Mouse (Mus musculus) midbrain, postnatal 0 days (tissue): Measurements from ENCODE around the gene Tspan11. TPM values are rescaled to one million over a fixed set of nuclear protein-coding genes. Genes with fewer than 3 reads are reported as not detected.

Source experiments
- ATAC-seq: fragments of 200-750 bp; cut with Nextera tagmentation; 2 replicates; pipeline ENCODE4 v1.8.0; 2017; ENCODE audit warnings: moderate number of reproducible peaks, mild to moderate bottlenecking, moderate TSS enrichment, moderate library complexity; ENCODE audit not compliant: low FRiP score
- DNase-seq: peaks from one replicate; pipeline ENCODE4 v3.0.0-alpha.2; 2015; ENCODE audit warnings: low spot score
- H3K27ac ChIP-seq: fragments of 300-500 bp; sonication (generic); 2 replicates; pipeline ENCODE4 v1.5.1; 2014; ENCODE audit warnings: low read depth, mild to moderate bottlenecking, low read length, mixed read lengths
- H3K27me3 ChIP-seq: fragments of 300-500 bp; sonication (generic); 2 replicates; pipeline ENCODE4 v1.6.1; 2014; ENCODE audit warnings: low read length, control low read depth, mixed read lengths; ENCODE audit not compliant: insufficient read depth
- H3K36me3 ChIP-seq: fragments of 300-500 bp; sonication (generic); 2 replicates; pipeline ENCODE4 v1.6.1; 2014; ENCODE audit warnings: low read length, control low read depth, mixed read lengths; ENCODE audit not compliant: insufficient read depth
- H3K4me1 ChIP-seq: fragments of 300-500 bp; sonication (generic); 2 replicates; pipeline ENCODE4 v1.6.1; 2014; ENCODE audit warnings: mild to moderate bottlenecking, control low read depth, antibody characterized with exemption, low read length, mixed read lengths; ENCODE audit not compliant: insufficient read depth
- H3K4me2 ChIP-seq: fragments of 300-500 bp; sonication (generic); 2 replicates; pipeline ENCODE4 v1.6.1; 2014; ENCODE audit warnings: low read depth, mild to moderate bottlenecking, low read length, mixed read lengths; ENCODE audit not compliant: poor library complexity, severe bottlenecking
- H3K4me3 ChIP-seq: fragments of 300-500 bp; sonication (generic); 2 replicates; pipeline ENCODE4 v1.5.1; 2014; ENCODE audit warnings: low read depth, mild to moderate bottlenecking, low read length, moderate library complexity
- H3K9ac ChIP-seq: fragments of 300-500 bp; sonication (generic); replicated peaks from 2 replicates; pipeline ENCODE4 v1.6.1; 2014; ENCODE audit warnings: mild to moderate bottlenecking, low read length, moderate library complexity, mixed read lengths; ENCODE audit not compliant: poor library complexity, severe bottlenecking
- H3K9me3 ChIP-seq: fragments of 300-500 bp; sonication (generic); 2 replicates; pipeline ENCODE4 v1.6.1; 2016; ENCODE audit warnings: low read length, control low read depth
- CTCF ChIP-seq: IDR thresholded peaks from 2 replicates; pipeline ENCODE4 v1.5.1; 2016; ENCODE audit warnings: antibody characterized with exemption, mild to moderate bottlenecking
- WGBS: fragments of 180-500 bp; shearing (Covaris S2); extraction: QIAGEN DNeasy Blood & Tissue Kit; methylation state at CpG from one replicate; pipeline ENCODE4 v1.1.7; 2014; 5-methylcytosine and 5-hydroxymethylcytosine counted together
- polyA plus RNA-seq: library from polyadenylated mRNA; unstranded; fragments of >200 nt; fragmentation: Nextera tagmentation; extraction: Ambion mirVana; gene quantifications from 2 replicates; pipeline ENCODE4 v1.2.1, GENCODE M21; 2015
- total RNA-seq: library from RNA; depleted of rRNA; stranded (reverse); fragments of >200 nt; gene quantifications from 2 replicates; pipeline ENCODE4 v1.2.3, GENCODE M21; 2014; rRNA removed

Tspan11 gene
- total and polyA plus RNA-seq, 2 experiments from 2014 or later = 3.0 to 5.0 TPM

- H3K4me1 ChIP-seq = peaks cover 5% of the 10 kb centered on the region
- DNase-seq (no peak), ATAC-seq (no peak)
- H3K4me2 ChIP-seq = no peak overlapping the region
- H3K27me3 ChIP-seq = no peaks in the 10 kb centered on the region
- no peaks in the 10 kb centered on the region for H3K36me3 ChIP-seq
- no peaks in the 10 kb centered on the region for H3K9me3 ChIP-seq
- H3K9ac ChIP-seq = no peak overlapping the region
- H3K27ac ChIP-seq = no peak overlapping the region
- no peak overlapping the region for H3K4me3 ChIP-seq
- TF ChIP-seq CTCF = no peak
- 56% methylated on average over 5 of the region's 5 CpGs for WGBS
These were observed 116.2 kb downstream of the Tspan11 start for GRCm38 (mm10) chr6:128003542-128003941.

Other genes with a start within 250 kb of the Tspan11 start
- gene Prmt8, start 118.1 kb upstream of the Tspan11 start, total RNA-seq = 22.5 and 30.7 TPM in 2 replicates
- gene Prmt8, start 118.1 kb upstream of the Tspan11 start, polyA plus RNA-seq = 24.2 and 29.3 TPM in 2 replicates